Mouse (Mus musculus): Measurements from ENCODE around the gene Mfsd12. TPM values are rescaled to one million over a fixed set of nuclear protein-coding genes. Genes with fewer than 3 reads are reported as not detected.

Mfsd12 gene
- polyA plus RNA-seq, 1 experiment from 2014 or later: 4.7 TPM

- H3K9me3 ChIP-seq (replicated peaks; ENCODE audit: control insufficient read depth, low read length): no peaks in the 10 kb centered on the region
- H3K27ac ChIP-seq (ENCODE audit: low read depth, low read length): no peak overlapping the region
- H3K27me3 ChIP-seq (ENCODE audit: control insufficient read depth, insufficient read depth, low read length): peaks cover 9% of the 10 kb centered on the region
- peaks cover 7% of the 10 kb centered on the region; the same call in 1 of the 2 replicates for H3K36me3 ChIP-seq (ENCODE audit: control insufficient read depth, insufficient read depth, low read length)
- no peak overlapping the region for H3K4me2 ChIP-seq
- 85% methylated on average over 4 of the region's 4 CpGs for WGBS (ENCODE audit: insufficient replicate concordance)
- H3K4me3 ChIP-seq (ENCODE audit: low read depth, low read length): no peak overlapping the region
- no peak for ATAC-seq (replicated peaks; ENCODE audit: insufficient number of reproducible peaks, low FRiP score, low TSS enrichment)
- H3K4me1 ChIP-seq (ENCODE audit: control insufficient read depth, insufficient read depth, low read length): peaks cover 18% of the 10 kb centered on the region
- no peak overlapping the region for H3K9ac ChIP-seq (ENCODE audit: low read depth, low read length)
Observed at GRCm38 (mm10) chr10:81395865-81396264, 38.6 kb downstream of the Mfsd12 start.

- no peak for ATAC-seq (replicated peaks; ENCODE audit: insufficient number of reproducible peaks, low FRiP score, low TSS enrichment)
- WGBS (ENCODE audit: insufficient replicate concordance): 72% methylated on average over 5 of the region's 5 CpGs
- Histone ChIP-seq H3K4me2 (no peak overlapping the region), H3K9me3 (replicated peaks; ENCODE audit: control insufficient read depth, low read length) (no peaks in the 10 kb centered on the region), H3K4me1 (ENCODE audit: control insufficient read depth, insufficient read depth, low read length) (peaks cover 27% of the 10 kb centered on the region), H3K9ac (ENCODE audit: low read depth, low read length) (no peak overlapping the region), H3K27ac (ENCODE audit: low read depth, low read length) (no peak overlapping the region), H3K27me3 (ENCODE audit: control insufficient read depth, insufficient read depth, low read length) (peaks cover 9% of the 10 kb centered on the region), H3K36me3 (ENCODE audit: control insufficient read depth, insufficient read depth, low read length) (peaks cover 7% of the 10 kb centered on the region; the same call in 1 of the 2 replicates), H3K4me3 (ENCODE audit: low read depth, low read length) (no peak overlapping the region)
Observed at GRCm38 (mm10) chr10:81396749-81397148, 39.5 kb downstream of the Mfsd12 start.

- Histone ChIP-seq H3K4me3 (ENCODE audit: low read depth, low read length) (no peak overlapping the region), H3K9me3 (replicated peaks; ENCODE audit: control insufficient read depth, low read length) (no peaks in the 10 kb centered on the region), H3K27me3 (ENCODE audit: control insufficient read depth, insufficient read depth, low read length) (peaks cover 16% of the 10 kb centered on the region), H3K36me3 (ENCODE audit: control insufficient read depth, insufficient read depth, low read length) (peaks cover 7% of the 10 kb centered on the region; the same call in 1 of the 2 replicates), H3K9ac (ENCODE audit: low read depth, low read length) (peak overlapping the region; percentile 34; the same call in 1 of the 2 replicates), H3K4me2 (no peak overlapping the region), H3K27ac (ENCODE audit: low read depth, low read length) (no peak overlapping the region), H3K4me1 (ENCODE audit: control insufficient read depth, insufficient read depth, low read length) (peaks cover 29% of the 10 kb centered on the region)
- no peak for ATAC-seq (replicated peaks; ENCODE audit: insufficient number of reproducible peaks, low FRiP score, low TSS enrichment)
- 63% methylated on average over 5 of the region's 5 CpGs for WGBS (ENCODE audit: insufficient replicate concordance)
Observed at GRCm38 (mm10) chr10:81399296-81399695, 42.0 kb downstream of the Mfsd12 start.

- no peaks in the 10 kb centered on the region for H3K9me3 ChIP-seq (replicated peaks; ENCODE audit: control insufficient read depth, low read length)
- peaks cover 10% of the 10 kb centered on the region; the same call in 1 of the 2 replicates for H3K36me3 ChIP-seq (ENCODE audit: control insufficient read depth, insufficient read depth, low read length)
- peak overlapping the region; percentile 6 for H3K4me2 ChIP-seq
- H3K4me3 ChIP-seq (ENCODE audit: low read depth, low read length): no peak overlapping the region
- no peak overlapping the region for H3K27ac ChIP-seq (ENCODE audit: low read depth, low read length)
- H3K27me3 ChIP-seq (ENCODE audit: control insufficient read depth, insufficient read depth, low read length): peaks cover 21% of the 10 kb centered on the region
- H3K9ac ChIP-seq (ENCODE audit: low read depth, low read length): no peak overlapping the region
- peaks cover 33% of the 10 kb centered on the region for H3K4me1 ChIP-seq (ENCODE audit: control insufficient read depth, insufficient read depth, low read length)
- no peak for ATAC-seq (replicated peaks; ENCODE audit: insufficient number of reproducible peaks, low FRiP score, low TSS enrichment)
- WGBS (ENCODE audit: insufficient replicate concordance): 75% methylated on average over 18 of the region's 18 CpGs
Observed at GRCm38 (mm10) chr10:81399798-81400308, 42.6 kb downstream of the Mfsd12 start.

- peaks cover 10% of the 10 kb centered on the region; the same call in 1 of the 2 replicates for H3K36me3 ChIP-seq (ENCODE audit: control insufficient read depth, insufficient read depth, low read length)
- 48% methylated on average over 22 of the region's 22 CpGs for WGBS (ENCODE audit: insufficient replicate concordance)
- H3K27ac ChIP-seq (ENCODE audit: low read depth, low read length): peak overlapping the region; percentile 88; the same call in 1 of the 2 replicates
- no peak overlapping the region for H3K4me3 ChIP-seq (ENCODE audit: low read depth, low read length)
- H3K9ac ChIP-seq (ENCODE audit: low read depth, low read length): no peak overlapping the region; the same call in 1 of the 2 replicates
- no peak overlapping the region for H3K4me2 ChIP-seq
- no peaks in the 10 kb centered on the region for H3K9me3 ChIP-seq (replicated peaks; ENCODE audit: control insufficient read depth, low read length)
- H3K27me3 ChIP-seq (ENCODE audit: control insufficient read depth, insufficient read depth, low read length): peaks cover 21% of the 10 kb centered on the region
- peaks cover 33% of the 10 kb centered on the region for H3K4me1 ChIP-seq (ENCODE audit: control insufficient read depth, insufficient read depth, low read length)
- no peak for ATAC-seq (replicated peaks; ENCODE audit: insufficient number of reproducible peaks, low FRiP score, low TSS enrichment)
Observed at GRCm38 (mm10) chr10:81400371-81401204, 43.3 kb downstream of the Mfsd12 start.

GRCm38 (mm10) chr10:81401205-81401520 lies 43.9 kb downstream of the Mfsd12 start:
- Histone ChIP-seq H3K4me2 (peak overlapping the region; percentile 49; the same call in 1 of the 2 replicates), H3K36me3 (ENCODE audit: control insufficient read depth, insufficient read depth, low read length) (peaks cover 13% of the 10 kb centered on the region; the same call in 1 of the 2 replicates), H3K27ac (ENCODE audit: low read depth, low read length) (peak overlapping the region; percentile 88), H3K27me3 (ENCODE audit: control insufficient read depth, insufficient read depth, low read length) (peaks cover 21% of the 10 kb centered on the region), H3K9ac (ENCODE audit: low read depth, low read length) (no peak overlapping the region; the same call in 1 of the 2 replicates), H3K4me3 (ENCODE audit: low read depth, low read length) (no peak overlapping the region), H3K4me1 (ENCODE audit: control insufficient read depth, insufficient read depth, low read length) (peaks cover 36% of the 10 kb centered on the region), H3K9me3 (replicated peaks; ENCODE audit: control insufficient read depth, low read length) (no peaks in the 10 kb centered on the region)
- ATAC-seq (replicated peaks; ENCODE audit: insufficient number of reproducible peaks, low FRiP score, low TSS enrichment): 0 out of 2 replicates have a peak, but pooled peaks have one; percentile 10
- WGBS (ENCODE audit: insufficient replicate concordance): 17% methylated on average over 10 of the region's 10 CpGs

- Histone ChIP-seq H3K9me3 (replicated peaks; ENCODE audit: control insufficient read depth, low read length) (no peaks in the 10 kb centered on the region), H3K27ac (ENCODE audit: low read depth, low read length) (peak overlapping the region; percentile 88), H3K4me2 (peak overlapping the region; percentile 49), H3K4me3 (ENCODE audit: low read depth, low read length) (peak overlapping the region; percentile 8; the same call in 1 of the 2 replicates), H3K4me1 (ENCODE audit: control insufficient read depth, insufficient read depth, low read length) (peaks cover 41% of the 10 kb centered on the region), H3K9ac (ENCODE audit: low read depth, low read length) (peak overlapping the region; percentile 66), H3K36me3 (ENCODE audit: control insufficient read depth, insufficient read depth, low read length) (peaks cover 13% of the 10 kb centered on the region; the same call in 1 of the 2 replicates), H3K27me3 (ENCODE audit: control insufficient read depth, insufficient read depth, low read length) (peaks cover 21% of the 10 kb centered on the region)
- WGBS (ENCODE audit: insufficient replicate concordance): 6% methylated on average over 18 of the region's 18 CpGs
- peak; percentile 73 for ATAC-seq (replicated peaks; ENCODE audit: insufficient number of reproducible peaks, low FRiP score, low TSS enrichment)
Observed at GRCm38 (mm10) chr10:81401521-81402226, 44.4 kb downstream of the Mfsd12 start.

- WGBS (ENCODE audit: insufficient replicate concordance): 20% methylated on average over 7 of the region's 7 CpGs
- Histone ChIP-seq H3K4me1 (ENCODE audit: control insufficient read depth, insufficient read depth, low read length) (peaks cover 47% of the 10 kb centered on the region), H3K36me3 (ENCODE audit: control insufficient read depth, insufficient read depth, low read length) (peaks cover 13% of the 10 kb centered on the region; the same call in 1 of the 2 replicates), H3K9ac (ENCODE audit: low read depth, low read length) (peak overlapping the region; percentile 66), H3K27ac (ENCODE audit: low read depth, low read length) (peak overlapping the region; percentile 88), H3K27me3 (ENCODE audit: control insufficient read depth, insufficient read depth, low read length) (peaks cover 21% of the 10 kb centered on the region), H3K4me2 (peak overlapping the region; percentile 49), H3K4me3 (ENCODE audit: low read depth, low read length) (peak overlapping the region; percentile 8; the same call in 1 of the 2 replicates), H3K9me3 (replicated peaks; ENCODE audit: control insufficient read depth, low read length) (no peaks in the 10 kb centered on the region)
- peak; percentile 6; the same call in 1 of the 2 replicates for ATAC-seq (replicated peaks; ENCODE audit: insufficient number of reproducible peaks, low FRiP score, low TSS enrichment)
Observed at GRCm38 (mm10) chr10:81402227-81402765, 45.0 kb downstream of the Mfsd12 start.
